Mouse (Mus musculus) E14TG2a.4 (cell line): ENCODE measurements around the gene Arhgap6.

Source experiments
- H3K27me3 ChIP-seq: 2 replicates; pipeline ENCODE4 v1.6.1; 2014; ENCODE audit warnings: low read length, control low read depth; ENCODE audit not compliant: insufficient read depth
- H3K36me3 ChIP-seq: 2 replicates; pipeline ENCODE4 v1.6.1; 2014; ENCODE audit warnings: low read length, control low read depth; ENCODE audit not compliant: insufficient read depth
- H3K4me1 ChIP-seq: replicated peaks from 2 replicates; pipeline ENCODE4 v1.6.1; 2014; ENCODE audit warnings: low read depth, low read length, control low read depth
- H3K4me3 ChIP-seq: replicated peaks from 2 replicates; pipeline ENCODE4 v1.5.1; 2014; ENCODE audit warnings: mild to moderate bottlenecking, low read length
- H3K9me3 ChIP-seq: 2 replicates; pipeline ENCODE4 v1.6.1; 2014; ENCODE audit warnings: low read length, control low read depth
- CTCF ChIP-seq: conservative IDR thresholded peaks from 2 replicates; pipeline ENCODE4 v1.5.1; 2014; ENCODE audit warnings: low read length
- NANOG ChIP-seq: IDR thresholded peaks from 2 replicates; pipeline ENCODE4 v1.6.1; 2014; ENCODE audit warnings: borderline replicate concordance, low read length, mixed read lengths
- POU5F1 ChIP-seq: IDR thresholded peaks from 2 replicates; pipeline ENCODE4 v1.6.1; 2014; ENCODE audit warnings: low read length, borderline replicate concordance

Arhgap6 gene

GRCm38 (mm10) chrX:169255915-169256314 lies 461.0 kb downstream of the Arhgap6 start:
- TF ChIP-seq POU5F1 (no peak), NANOG (no peak), CTCF (no peak)
- Histone ChIP-seq H3K4me1 (no peaks in the 10 kb centered on the region), H3K9me3 (no peaks in the 10 kb centered on the region), H3K36me3 (no peaks in the 10 kb centered on the region), H3K27me3 (no peaks in the 10 kb centered on the region), H3K4me3 (no peak overlapping the region)

GRCm38 (mm10) chrX:169256741-169257140 lies 461.8 kb downstream of the Arhgap6 start:
- Histone ChIP-seq H3K4me1 (no peaks in the 10 kb centered on the region), H3K9me3 (no peaks in the 10 kb centered on the region), H3K36me3 (no peaks in the 10 kb centered on the region), H3K4me3 (no peak overlapping the region), H3K27me3 (no peaks in the 10 kb centered on the region)
- TF ChIP-seq POU5F1 (no peak), NANOG (no peak), CTCF (no peak)

GRCm38 (mm10) chrX:169261034-169261433 lies 466.1 kb downstream of the Arhgap6 start:
- H3K4me1 ChIP-seq, result no peaks in the 10 kb centered on the region
- H3K4me3 ChIP-seq, result no peak overlapping the region
- H3K36me3 ChIP-seq, result no peaks in the 10 kb centered on the region
- no peaks in the 10 kb centered on the region for H3K9me3 ChIP-seq
- TF ChIP-seq POU5F1, result no peak
- TF ChIP-seq CTCF, result no peak
- no peak for TF ChIP-seq NANOG
- no peaks in the 10 kb centered on the region for H3K27me3 ChIP-seq

GRCm38 (mm10) chrX:169262212-169262611 lies 467.3 kb downstream of the Arhgap6 start:
- Histone ChIP-seq H3K27me3 (no peaks in the 10 kb centered on the region), H3K36me3 (no peaks in the 10 kb centered on the region), H3K4me3 (no peak overlapping the region), H3K4me1 (no peaks in the 10 kb centered on the region), H3K9me3 (no peaks in the 10 kb centered on the region)
- no peak for TF ChIP-seq CTCF
- no peak for TF ChIP-seq NANOG
- no peak for TF ChIP-seq POU5F1

GRCm38 (mm10) chrX:169263433-169264172 lies 468.7 kb downstream of the Arhgap6 start:
- Histone ChIP-seq H3K9me3 (no peaks in the 10 kb centered on the region), H3K4me1 (no peaks in the 10 kb centered on the region), H3K36me3 (no peaks in the 10 kb centered on the region), H3K4me3 (no peak overlapping the region), H3K27me3 (no peaks in the 10 kb centered on the region)
- TF ChIP-seq NANOG (no peak), POU5F1 (no peak), CTCF (no peak)

- Histone ChIP-seq H3K36me3 (no peaks in the 10 kb centered on the region), H3K4me1 (no peaks in the 10 kb centered on the region; the same call in 1 of the 2 replicates), H3K4me3 (no peak overlapping the region), H3K9me3 (no peaks in the 10 kb centered on the region), H3K27me3 (no peaks in the 10 kb centered on the region)
- TF ChIP-seq NANOG, result no peak
- TF ChIP-seq POU5F1, result no peak
- no peak for TF ChIP-seq CTCF
Measured at GRCm38 (mm10) chrX:169299579-169299978, 504.7 kb downstream of the Arhgap6 start.

GRCm38 (mm10) chrX:169302271-169303045 lies 507.6 kb downstream of the Arhgap6 start:
- Histone ChIP-seq H3K36me3 (no peaks in the 10 kb centered on the region), H3K9me3 (no peaks in the 10 kb centered on the region), H3K27me3 (no peaks in the 10 kb centered on the region), H3K4me1 (no peaks in the 10 kb centered on the region; the same call in 1 of the 2 replicates), H3K4me3 (peak overlapping the region; percentile 48)
- no peak for TF ChIP-seq CTCF
- TF ChIP-seq NANOG, result no peak
- TF ChIP-seq POU5F1, result no peak

GRCm38 (mm10) chrX:169303945-169304344 lies 509.0 kb downstream of the Arhgap6 start:
- Histone ChIP-seq H3K4me1 (no peaks in the 10 kb centered on the region; the same call in 1 of the 2 replicates), H3K36me3 (no peaks in the 10 kb centered on the region), H3K4me3 (no peak overlapping the region), H3K27me3 (no peaks in the 10 kb centered on the region), H3K9me3 (no peaks in the 10 kb centered on the region)
- TF ChIP-seq CTCF (peak; percentile 44), NANOG (no peak), POU5F1 (no peak)
